Mouse (Mus musculus): ENCODE results near the gene Abcb1a. TPM values are rescaled to one million over a fixed set of nuclear protein-coding genes. Genes with fewer than 3 reads are reported as not detected.

Abcb1a gene
- polyA plus RNA-seq (2012), result 0.01 TPM in 1 of 2 replicates, not detected in the other

DNA sequence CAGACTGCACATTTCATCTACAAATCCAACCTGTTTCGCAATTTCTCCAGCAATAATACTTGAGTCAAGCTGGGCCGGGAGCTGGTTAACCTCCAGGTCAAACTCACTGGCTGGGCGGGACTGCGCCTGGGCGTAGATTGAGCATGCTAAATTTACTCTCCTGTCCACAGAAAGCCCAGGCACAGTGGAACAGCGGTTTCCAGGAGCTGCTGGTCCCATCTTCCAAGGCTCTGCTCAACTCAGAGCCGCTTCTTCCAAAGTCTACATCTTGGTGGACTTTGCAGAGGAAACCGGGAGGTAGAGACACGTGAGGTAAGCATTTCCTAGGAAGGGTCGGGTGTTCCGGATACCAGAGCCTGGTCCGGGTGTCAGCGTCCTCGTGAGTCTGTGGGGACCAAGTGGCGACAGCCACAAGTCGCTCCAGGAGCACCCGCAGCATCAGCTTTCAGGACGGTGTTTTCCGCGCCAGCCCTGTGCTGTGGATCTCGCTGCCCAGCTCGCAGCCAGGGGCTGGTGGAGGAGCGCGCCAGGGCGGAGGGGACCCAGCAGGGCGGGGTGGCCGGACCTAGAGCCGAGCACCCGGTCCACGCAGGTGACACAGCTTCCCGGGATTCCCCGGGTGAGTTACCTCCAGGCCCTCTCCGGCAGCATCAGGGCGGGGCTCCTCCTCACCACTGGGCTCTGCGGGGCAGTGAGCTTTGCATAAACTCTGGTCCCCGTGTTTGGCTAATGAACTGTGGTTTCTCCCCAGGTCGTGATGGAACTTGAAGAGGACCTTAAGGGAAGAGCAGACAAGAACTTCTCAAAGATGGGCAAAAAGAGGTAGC, at the start of gene Abcb1a:
Gene Abcb1a, plus strand, starts transcription at position 167 of the 827 bp plus-strand sequence.
- Histone ChIP-seq H3K27me3 (ENCODE audit: control insufficient read depth) (peaks cover 8% of the 10 kb centered on the region), H3K9me3 (ENCODE audit: control insufficient read depth, low read length) (no peaks in the 10 kb centered on the region), H3K4me1 (ENCODE audit: control insufficient read depth) (no peaks in the 10 kb centered on the region), H3K36me3 (ENCODE audit: control insufficient read depth) (no peaks in the 10 kb centered on the region), H3K4me3 (replicated peaks) (peak within 1 kb of the TSS; percentile 35)
- TF ChIP-seq TAL1 (IDR thresholded peaks at IDR 0.05; ENCODE audit: low read length) (no peak), GATA1 (IDR thresholded peaks at IDR 0.05; ENCODE audit: low read length) (no peak)

DNA sequence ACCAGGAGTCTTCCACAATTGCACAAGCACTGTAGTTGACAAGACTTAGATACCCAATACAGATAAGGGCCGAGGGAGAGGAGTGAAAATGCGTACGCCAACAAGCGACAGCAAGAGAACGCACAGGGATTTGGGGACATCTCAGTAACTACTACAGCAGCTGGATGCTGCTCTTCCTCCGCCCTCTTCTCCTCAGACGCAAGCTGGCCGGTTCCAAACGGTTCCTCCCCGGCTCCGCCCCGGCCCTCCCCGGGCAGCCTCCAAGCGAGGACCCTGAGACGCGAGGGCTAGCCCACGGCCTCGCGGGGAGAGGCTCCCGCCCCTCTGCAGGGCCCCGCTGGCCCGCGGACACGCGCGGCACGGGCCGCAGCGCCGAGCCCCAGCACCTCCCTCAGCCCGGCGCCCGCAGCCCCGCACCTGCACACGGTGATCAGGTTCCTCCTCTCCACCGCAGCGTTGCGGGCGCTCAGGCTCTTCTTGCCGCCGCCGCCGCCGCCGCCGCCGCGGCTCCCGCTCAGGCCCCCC, 37.7 kb upstream of the Abcb1a start:
- TF ChIP-seq TAL1 (IDR thresholded peaks at IDR 0.05; ENCODE audit: low read length) (no peak), GATA1 (IDR thresholded peaks at IDR 0.05; ENCODE audit: low read length) (no peak)
- peak overlapping the region; percentile 62 for H3K4me3 ChIP-seq (replicated peaks)

DNA sequence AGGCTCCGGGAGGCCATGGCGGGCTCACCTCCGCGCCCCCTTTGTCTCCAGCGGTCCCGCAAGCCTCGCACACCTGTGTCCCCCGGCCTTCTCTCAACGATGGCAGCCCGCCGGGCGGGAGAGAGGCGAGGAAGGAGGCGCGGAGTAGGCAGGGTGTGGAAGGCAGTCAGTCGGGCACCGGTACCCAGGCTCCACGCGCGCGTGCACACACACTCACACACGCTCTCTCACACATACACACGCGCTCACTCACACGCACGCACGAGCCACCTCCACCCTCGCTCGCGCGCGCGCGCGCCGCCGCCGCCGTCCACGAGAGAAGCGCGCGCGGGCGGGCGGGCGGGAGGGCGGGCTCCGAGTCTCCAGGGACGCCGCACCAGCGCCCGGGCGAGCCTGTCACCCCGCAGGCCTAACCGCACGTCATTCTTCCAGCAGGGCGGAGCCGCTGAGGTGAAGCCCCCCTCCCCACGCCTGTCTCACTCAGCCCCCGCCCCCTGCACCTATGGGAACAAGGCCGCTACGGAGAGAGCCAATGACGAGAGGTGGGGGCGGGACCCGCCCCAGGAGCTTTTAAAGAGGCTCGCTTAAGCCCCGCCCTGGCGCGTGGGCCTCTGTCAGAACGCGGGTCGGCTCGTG, 37.2 kb upstream of the Abcb1a start, which contains the start of gene Rundc3b:
Gene Rundc3b, minus strand, starts transcription at position 357 of the 636 bp plus-strand sequence.
- no peak for TF ChIP-seq TAL1 (IDR thresholded peaks at IDR 0.05; ENCODE audit: low read length)
- no peak for TF ChIP-seq GATA1 (IDR thresholded peaks at IDR 0.05; ENCODE audit: low read length)
- Histone ChIP-seq H3K4me1 (ENCODE audit: control insufficient read depth) (peaks cover 4% of the 10 kb centered on the region), H3K4me3 (replicated peaks) (peak within 1 kb of the TSS; percentile 62), H3K27me3 (ENCODE audit: control insufficient read depth) (peaks cover 26% of the 10 kb centered on the region), H3K36me3 (ENCODE audit: control insufficient read depth) (no peaks in the 10 kb centered on the region), H3K9me3 (ENCODE audit: control insufficient read depth, low read length) (no peaks in the 10 kb centered on the region)

More for the DNA sequence above, 37.7 kb upstream of the Abcb1a start:
- H3K27me3 ChIP-seq (ENCODE audit: control insufficient read depth), result peaks cover 26% of the 10 kb centered on the region
- H3K4me1 ChIP-seq (ENCODE audit: control insufficient read depth), result peaks cover 4% of the 10 kb centered on the region
- no peaks in the 10 kb centered on the region for H3K36me3 ChIP-seq (ENCODE audit: control insufficient read depth)
- no peaks in the 10 kb centered on the region for H3K9me3 ChIP-seq (ENCODE audit: control insufficient read depth, low read length)

DNA sequence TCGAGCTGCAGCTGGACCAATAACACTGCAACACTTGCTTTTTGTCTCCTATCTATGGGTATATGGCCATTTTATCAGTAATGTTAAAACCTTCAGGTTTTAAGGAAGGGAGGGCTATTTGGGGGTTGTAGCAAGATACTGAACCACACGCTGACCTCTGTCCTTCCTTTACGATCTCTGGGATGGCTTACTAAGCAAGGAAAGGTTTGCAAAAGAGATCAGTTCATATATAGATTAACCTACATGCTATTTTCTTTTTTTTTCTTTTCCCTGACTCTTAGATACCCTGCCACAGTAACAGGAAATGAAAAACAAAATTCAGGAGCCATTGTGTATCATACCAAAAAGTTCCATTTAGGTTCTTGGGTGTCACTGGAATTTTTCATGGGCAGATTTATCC, 27.0 kb upstream of the Abcb1a start:
- H3K4me1 ChIP-seq (ENCODE audit: control insufficient read depth), result no peaks in the 10 kb centered on the region
- H3K9me3 ChIP-seq (ENCODE audit: control insufficient read depth, low read length), result no peaks in the 10 kb centered on the region
- no peaks in the 10 kb centered on the region for H3K36me3 ChIP-seq (ENCODE audit: control insufficient read depth)
- H3K4me3 ChIP-seq (replicated peaks), result no peak overlapping the region
- no peaks in the 10 kb centered on the region for H3K27me3 ChIP-seq (ENCODE audit: control insufficient read depth)
- TF ChIP-seq TAL1 (IDR thresholded peaks at IDR 0.05; ENCODE audit: low read length), result no peak
- TF ChIP-seq GATA1 (IDR thresholded peaks at IDR 0.05; ENCODE audit: low read length), result no peak

DNA sequence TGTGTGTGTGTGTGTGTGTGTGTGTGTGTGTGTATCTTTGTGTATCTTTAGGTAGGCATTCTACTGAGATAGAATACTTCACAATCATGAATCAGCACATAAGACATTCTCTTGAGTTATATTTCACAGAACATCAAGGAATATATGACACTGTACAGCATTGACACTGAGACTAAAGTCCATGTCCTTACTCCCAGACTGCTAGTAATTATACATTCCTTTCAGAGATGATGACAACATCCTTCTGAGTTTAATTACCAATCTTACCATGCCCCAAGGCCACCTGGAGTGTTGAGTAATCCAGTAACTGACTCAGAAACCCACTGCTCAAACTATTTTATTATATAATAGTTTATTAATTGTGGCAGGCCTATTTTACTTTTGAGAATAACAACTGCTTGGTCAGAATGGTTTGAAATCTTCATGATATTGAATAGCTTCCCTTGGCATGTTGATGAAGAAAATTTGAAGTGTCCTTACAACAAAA, 25.3 kb upstream of the Abcb1a start:
- Histone ChIP-seq H3K4me1 (ENCODE audit: control insufficient read depth) (no peaks in the 10 kb centered on the region), H3K36me3 (ENCODE audit: control insufficient read depth) (no peaks in the 10 kb centered on the region), H3K9me3 (ENCODE audit: control insufficient read depth, low read length) (no peaks in the 10 kb centered on the region), H3K4me3 (replicated peaks) (no peak overlapping the region), H3K27me3 (ENCODE audit: control insufficient read depth) (no peaks in the 10 kb centered on the region)
- TF ChIP-seq TAL1 (IDR thresholded peaks at IDR 0.05; ENCODE audit: low read length) (no peak), GATA1 (IDR thresholded peaks at IDR 0.05; ENCODE audit: low read length) (no peak)

DNA sequence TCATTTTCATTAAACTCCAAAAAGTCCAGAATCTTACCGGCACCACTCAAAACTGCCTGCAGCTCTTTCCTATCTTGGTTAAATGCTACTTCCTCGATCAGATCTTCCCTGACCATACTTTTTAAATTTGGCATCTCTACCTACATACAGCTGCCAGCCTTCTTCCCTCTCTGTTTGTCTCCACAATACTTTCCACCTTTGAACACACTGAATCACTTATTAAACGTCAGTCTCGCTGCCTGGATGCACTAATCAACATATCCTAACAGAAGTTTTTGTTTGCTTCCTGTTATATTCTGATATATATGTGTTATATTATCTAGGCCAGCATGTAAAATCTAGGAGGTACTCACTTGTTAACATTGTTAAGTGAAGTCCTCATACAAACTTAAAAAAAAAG, 11.6 kb upstream of the Abcb1a start:
- no peaks in the 10 kb centered on the region for H3K9me3 ChIP-seq (ENCODE audit: control insufficient read depth, low read length)
- no peak overlapping the region for H3K4me3 ChIP-seq (replicated peaks)
- TF ChIP-seq TAL1 (IDR thresholded peaks at IDR 0.05; ENCODE audit: low read length) (no peak), GATA1 (IDR thresholded peaks at IDR 0.05; ENCODE audit: low read length) (no peak)
- H3K4me1 ChIP-seq (ENCODE audit: control insufficient read depth), result no peaks in the 10 kb centered on the region
- no peaks in the 10 kb centered on the region for H3K27me3 ChIP-seq (ENCODE audit: control insufficient read depth)
- H3K36me3 ChIP-seq (ENCODE audit: control insufficient read depth), result no peaks in the 10 kb centered on the region

DNA sequence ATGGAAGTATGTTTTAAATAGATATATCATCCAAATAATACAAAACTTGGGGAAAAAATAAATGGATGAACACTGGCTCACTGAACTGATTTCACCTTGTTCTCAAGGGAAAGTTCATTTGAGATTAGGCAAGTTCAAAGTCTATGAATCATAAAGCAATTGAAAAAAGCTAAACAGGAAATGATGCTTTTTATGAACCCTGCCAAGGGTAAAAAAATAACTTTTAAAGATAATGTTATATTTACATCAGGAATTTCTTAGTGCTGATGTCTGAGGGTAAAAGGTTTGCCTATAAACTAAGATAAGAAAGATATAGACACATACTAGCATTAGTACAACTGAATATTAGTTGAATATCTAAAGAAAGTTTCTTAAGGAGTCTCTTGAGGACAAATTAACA, 11.1 kb upstream of the Abcb1a start:
- Histone ChIP-seq H3K36me3 (ENCODE audit: control insufficient read depth) (no peaks in the 10 kb centered on the region), H3K9me3 (ENCODE audit: control insufficient read depth, low read length) (no peaks in the 10 kb centered on the region), H3K4me3 (replicated peaks) (no peak overlapping the region), H3K4me1 (ENCODE audit: control insufficient read depth) (no peaks in the 10 kb centered on the region), H3K27me3 (ENCODE audit: control insufficient read depth) (no peaks in the 10 kb centered on the region)
- TF ChIP-seq TAL1 (IDR thresholded peaks at IDR 0.05; ENCODE audit: low read length) (no peak), GATA1 (IDR thresholded peaks at IDR 0.05; ENCODE audit: low read length) (no peak)

DNA sequence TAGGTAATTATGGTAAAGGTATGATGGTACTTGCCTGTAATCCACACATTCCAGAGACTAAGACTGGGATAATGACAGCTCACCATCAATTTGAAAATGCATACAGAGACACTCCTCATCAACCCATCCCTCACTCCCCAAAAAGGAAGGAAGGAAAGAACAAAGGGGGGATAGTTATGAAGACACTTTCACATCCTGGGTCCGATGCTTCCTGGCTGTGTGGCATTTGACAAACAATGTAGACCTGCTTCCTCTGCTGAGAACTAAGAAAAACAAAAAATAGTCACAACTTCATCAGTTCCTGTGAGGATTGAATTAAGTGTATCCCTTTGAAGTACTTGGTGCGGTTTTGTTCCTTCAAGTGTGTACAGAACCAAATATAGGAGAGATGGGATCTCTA, 7.8 kb upstream of the Abcb1a start:
- no peaks in the 10 kb centered on the region for H3K36me3 ChIP-seq (ENCODE audit: control insufficient read depth)
- H3K4me1 ChIP-seq (ENCODE audit: control insufficient read depth), result no peaks in the 10 kb centered on the region
- no peaks in the 10 kb centered on the region for H3K9me3 ChIP-seq (ENCODE audit: control insufficient read depth, low read length)
- no peak for TF ChIP-seq TAL1 (IDR thresholded peaks at IDR 0.05; ENCODE audit: low read length)
- TF ChIP-seq GATA1 (IDR thresholded peaks at IDR 0.05; ENCODE audit: low read length), result no peak
- H3K27me3 ChIP-seq (ENCODE audit: control insufficient read depth), result no peaks in the 10 kb centered on the region
- no peak overlapping the region for H3K4me3 ChIP-seq (replicated peaks)

DNA sequence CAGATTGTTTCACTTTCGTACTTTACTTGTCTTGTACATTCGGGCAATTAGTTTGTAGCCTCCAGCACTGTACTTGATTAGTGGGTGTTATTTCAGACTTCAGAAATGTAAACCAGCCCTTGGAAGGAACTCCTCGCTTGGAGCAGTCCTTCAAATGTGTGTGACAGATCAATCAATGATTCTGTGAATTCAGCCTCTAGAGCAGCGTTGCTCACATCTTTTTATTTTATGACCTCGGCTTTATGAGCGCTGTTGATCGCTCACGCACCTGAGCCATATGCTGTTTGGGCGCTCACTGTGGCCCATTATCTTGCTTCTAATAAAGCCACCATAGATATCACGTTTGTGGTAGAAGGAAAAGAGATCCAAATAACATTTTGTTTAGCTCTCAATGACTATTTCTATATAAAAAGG, 868 bp downstream of the Abcb1a start:
- Histone ChIP-seq H3K4me3 (replicated peaks) (no peak overlapping the region), H3K9me3 (ENCODE audit: control insufficient read depth, low read length) (no peaks in the 10 kb centered on the region), H3K27me3 (ENCODE audit: control insufficient read depth) (peaks cover 8% of the 10 kb centered on the region), H3K4me1 (ENCODE audit: control insufficient read depth) (no peaks in the 10 kb centered on the region), H3K36me3 (ENCODE audit: control insufficient read depth) (no peaks in the 10 kb centered on the region)
- no peak for TF ChIP-seq GATA1 (IDR thresholded peaks at IDR 0.05; ENCODE audit: low read length)
